Mouse (Mus musculus): Measurements from ENCODE around the gene Carmil1. TPM values are rescaled to one million over a fixed set of nuclear protein-coding genes. Genes with fewer than 3 reads are reported as not detected.

Carmil1 gene
- polyA plus RNA-seq, 1 experiment, result 0.02 TPM

DNA sequence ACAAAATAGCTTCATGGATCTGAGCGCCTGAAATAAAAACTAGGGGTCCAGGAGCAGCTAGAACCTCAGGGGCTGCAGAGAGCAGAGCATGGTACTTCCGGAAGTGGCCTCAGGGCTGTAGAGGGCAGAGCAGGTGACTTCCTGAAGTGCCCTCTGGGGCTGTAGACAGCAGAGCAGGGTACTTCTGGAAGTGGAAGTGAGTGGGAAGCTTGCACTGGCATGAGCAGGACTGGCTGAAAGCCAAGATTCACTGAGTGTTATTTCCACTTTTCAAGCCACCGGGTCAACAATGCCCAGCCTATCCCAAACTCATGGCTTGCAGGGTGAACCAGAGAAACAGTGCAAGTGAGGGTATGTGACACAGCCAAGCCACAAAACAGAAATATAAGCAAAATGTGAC, 243.1 kb downstream of the Carmil1 start:
- Histone ChIP-seq H3K9me3 (ENCODE audit: control insufficient read depth, low read length) (no peaks in the 10 kb centered on the region), H3K4me3 (replicated peaks) (no peak overlapping the region), H3K27me3 (ENCODE audit: control insufficient read depth) (peaks cover 20% of the 10 kb centered on the region), H3K36me3 (ENCODE audit: control insufficient read depth) (no peaks in the 10 kb centered on the region; the same call in 1 of the 2 replicates), H3K4me1 (ENCODE audit: control insufficient read depth) (peaks cover 5% of the 10 kb centered on the region)
- no peak for TF ChIP-seq GATA1 (IDR thresholded peaks at IDR 0.05; ENCODE audit: low read length)
- no peak for TF ChIP-seq TAL1 (IDR thresholded peaks at IDR 0.05; ENCODE audit: low read length)

DNA sequence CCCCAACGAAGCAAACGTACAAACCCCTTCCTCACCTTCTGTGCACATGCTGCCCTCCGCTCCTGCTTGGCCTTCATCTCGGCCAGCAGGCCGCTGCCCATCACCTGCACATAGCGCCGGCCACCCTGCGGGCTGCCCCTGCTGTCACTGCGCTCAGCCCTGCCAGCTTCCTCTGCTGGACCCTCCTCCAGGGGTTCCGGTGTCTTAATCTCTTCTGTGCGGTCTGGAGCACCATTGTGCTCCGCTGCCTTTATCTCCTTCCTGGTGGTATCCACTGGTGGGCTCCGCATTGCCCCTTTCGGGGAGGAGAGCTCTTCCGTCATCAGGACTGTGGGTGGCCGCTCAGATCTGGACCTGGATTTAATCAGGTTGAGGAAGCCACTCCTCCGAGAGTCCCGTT, 244.4 kb downstream of the Carmil1 start:
- Histone ChIP-seq H3K36me3 (ENCODE audit: control insufficient read depth) (no peaks in the 10 kb centered on the region), H3K4me3 (replicated peaks) (no peak overlapping the region), H3K4me1 (ENCODE audit: control insufficient read depth) (peaks cover 5% of the 10 kb centered on the region), H3K27me3 (ENCODE audit: control insufficient read depth) (peaks cover 20% of the 10 kb centered on the region), H3K9me3 (ENCODE audit: control insufficient read depth, low read length) (no peaks in the 10 kb centered on the region)
- no peak for TF ChIP-seq GATA1 (IDR thresholded peaks at IDR 0.05; ENCODE audit: low read length)
- no peak for TF ChIP-seq TAL1 (IDR thresholded peaks at IDR 0.05; ENCODE audit: low read length)

DNA sequence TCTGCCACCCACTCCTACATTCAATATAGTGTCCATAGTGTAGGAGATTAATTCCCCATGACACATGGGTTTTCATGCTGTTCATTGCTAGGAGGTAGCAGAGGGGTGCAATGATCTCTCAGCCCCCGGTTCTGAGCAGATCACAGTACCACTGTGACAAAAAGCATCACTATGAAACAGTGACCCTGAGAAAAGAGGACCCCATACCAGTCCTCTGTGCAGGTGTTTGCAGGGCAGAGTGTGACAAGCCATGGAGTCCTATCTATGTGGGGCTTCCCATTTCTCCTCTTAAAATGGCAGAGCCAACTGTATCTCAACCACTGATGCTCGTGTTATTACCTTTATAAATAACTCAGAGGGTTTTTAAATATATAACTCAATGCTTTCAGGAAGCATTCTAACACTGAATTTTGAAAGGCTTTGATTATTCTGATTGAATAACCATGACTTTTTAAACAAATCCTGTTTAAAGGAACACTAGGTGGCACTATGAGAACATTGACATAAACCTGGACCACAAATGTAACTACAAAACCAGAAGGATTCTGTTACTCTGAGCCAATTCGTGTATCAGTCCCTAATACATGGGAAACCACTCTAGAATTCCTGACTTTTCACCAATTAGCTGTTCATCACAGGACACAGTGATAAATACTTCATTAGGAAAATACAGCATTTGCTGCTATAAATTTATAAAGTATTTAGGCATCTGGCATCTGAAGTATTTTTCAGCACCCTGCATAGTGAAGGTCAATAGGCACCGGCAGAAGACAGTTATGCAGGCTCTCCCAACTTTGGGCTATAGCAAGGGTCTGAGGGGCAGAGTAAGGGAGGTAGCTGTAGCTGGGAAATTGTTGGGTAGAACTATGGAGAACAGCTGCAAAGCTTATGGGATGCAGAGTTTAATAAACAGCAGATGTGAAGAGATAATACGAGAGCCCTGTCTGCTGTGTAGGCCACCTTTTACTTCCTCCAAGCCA, 253.1 kb downstream of the Carmil1 start:
- TF ChIP-seq GATA1 (IDR thresholded peaks at IDR 0.05; ENCODE audit: low read length) (no peak), TAL1 (IDR thresholded peaks at IDR 0.05; ENCODE audit: low read length) (no peak)
- no peaks in the 10 kb centered on the region for H3K9me3 ChIP-seq (ENCODE audit: control insufficient read depth, low read length)
- H3K4me1 ChIP-seq (ENCODE audit: control insufficient read depth), result no peaks in the 10 kb centered on the region
- H3K36me3 ChIP-seq (ENCODE audit: control insufficient read depth), result no peaks in the 10 kb centered on the region
- H3K4me3 ChIP-seq (replicated peaks), result no peak overlapping the region
- no peaks in the 10 kb centered on the region for H3K27me3 ChIP-seq (ENCODE audit: control insufficient read depth)

DNA sequence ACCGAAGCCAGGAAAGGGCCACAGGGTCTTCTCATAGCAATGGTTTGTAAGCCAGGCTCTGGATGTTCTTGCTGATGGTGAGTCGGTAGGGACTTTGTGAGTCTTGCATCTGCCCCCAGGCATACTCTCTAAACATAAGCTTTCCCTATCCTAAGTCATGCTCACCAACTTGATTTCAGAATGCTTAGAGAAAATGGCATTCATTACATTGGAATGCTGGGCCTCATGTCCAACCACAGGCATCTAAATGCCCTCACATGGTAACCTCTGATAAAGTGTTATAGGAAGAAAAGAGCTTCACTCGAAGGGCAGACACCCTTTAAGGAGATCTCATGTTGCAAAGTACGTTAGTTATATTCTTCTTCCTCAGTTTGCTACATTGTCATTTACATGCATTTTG, 262.1 kb downstream of the Carmil1 start:
- no peak overlapping the region for H3K4me3 ChIP-seq (replicated peaks)
- no peaks in the 10 kb centered on the region for H3K27me3 ChIP-seq (ENCODE audit: control insufficient read depth)
- no peaks in the 10 kb centered on the region for H3K36me3 ChIP-seq (ENCODE audit: control insufficient read depth)
- no peaks in the 10 kb centered on the region for H3K9me3 ChIP-seq (ENCODE audit: control insufficient read depth, low read length)
- H3K4me1 ChIP-seq (ENCODE audit: control insufficient read depth), result no peaks in the 10 kb centered on the region
- TF ChIP-seq TAL1 (IDR thresholded peaks at IDR 0.05; ENCODE audit: low read length) (no peak), GATA1 (IDR thresholded peaks at IDR 0.05; ENCODE audit: low read length) (no peak)

DNA sequence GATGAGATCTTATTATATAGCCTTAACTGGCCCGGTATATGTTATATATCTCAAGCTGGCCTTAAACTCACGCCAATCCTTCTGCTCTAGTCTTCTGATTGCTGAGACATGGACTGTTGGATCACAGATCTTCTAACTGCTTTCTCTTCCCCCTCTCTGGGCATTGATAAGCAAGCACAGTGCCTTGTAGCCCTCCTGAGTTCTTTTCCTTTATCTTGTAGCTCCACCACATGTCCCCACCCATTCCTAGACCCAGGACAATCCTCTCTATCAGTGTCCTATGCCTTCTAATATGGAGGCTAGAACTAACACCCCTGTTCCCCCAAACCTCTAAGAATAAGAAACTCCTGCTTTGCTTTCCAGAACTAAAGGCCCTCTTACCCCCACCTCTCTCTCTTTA, 275.1 kb downstream of the Carmil1 start:
- Histone ChIP-seq H3K27me3 (ENCODE audit: control insufficient read depth) (no peaks in the 10 kb centered on the region), H3K4me3 (replicated peaks) (no peak overlapping the region), H3K9me3 (ENCODE audit: control insufficient read depth, low read length) (no peaks in the 10 kb centered on the region), H3K36me3 (ENCODE audit: control insufficient read depth) (no peaks in the 10 kb centered on the region), H3K4me1 (ENCODE audit: control insufficient read depth) (peaks cover 14% of the 10 kb centered on the region)
- TF ChIP-seq TAL1 (IDR thresholded peaks at IDR 0.05; ENCODE audit: low read length) (no peak), GATA1 (IDR thresholded peaks at IDR 0.05; ENCODE audit: low read length) (no peak)

DNA sequence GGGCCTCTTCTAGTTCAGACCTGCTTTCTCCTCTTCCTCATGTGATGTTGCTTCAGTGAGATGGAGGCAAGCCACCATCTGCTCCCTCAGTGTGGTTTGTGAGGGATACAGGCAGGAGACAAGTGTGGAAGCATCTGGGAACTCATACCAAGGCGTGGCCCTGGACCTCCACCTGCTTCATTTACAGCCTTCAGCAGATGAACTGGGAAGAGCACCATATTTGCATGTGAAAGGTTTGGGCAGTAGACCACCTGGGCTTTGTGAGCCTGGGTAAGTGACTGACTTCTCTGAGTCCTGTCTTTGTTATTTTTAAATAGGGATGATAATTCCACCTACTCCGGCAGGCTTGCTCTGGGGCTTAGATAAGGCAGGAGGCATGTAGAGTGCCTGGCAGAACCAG, 278.8 kb downstream of the Carmil1 start:
- Histone ChIP-seq H3K4me1 (ENCODE audit: control insufficient read depth) (peaks cover 14% of the 10 kb centered on the region), H3K27me3 (ENCODE audit: control insufficient read depth) (no peaks in the 10 kb centered on the region), H3K36me3 (ENCODE audit: control insufficient read depth) (no peaks in the 10 kb centered on the region), H3K9me3 (ENCODE audit: control insufficient read depth, low read length) (no peaks in the 10 kb centered on the region), H3K4me3 (replicated peaks) (no peak overlapping the region)
- TF ChIP-seq TAL1 (IDR thresholded peaks at IDR 0.05; ENCODE audit: low read length), result no peak
- no peak for TF ChIP-seq GATA1 (IDR thresholded peaks at IDR 0.05; ENCODE audit: low read length)

DNA sequence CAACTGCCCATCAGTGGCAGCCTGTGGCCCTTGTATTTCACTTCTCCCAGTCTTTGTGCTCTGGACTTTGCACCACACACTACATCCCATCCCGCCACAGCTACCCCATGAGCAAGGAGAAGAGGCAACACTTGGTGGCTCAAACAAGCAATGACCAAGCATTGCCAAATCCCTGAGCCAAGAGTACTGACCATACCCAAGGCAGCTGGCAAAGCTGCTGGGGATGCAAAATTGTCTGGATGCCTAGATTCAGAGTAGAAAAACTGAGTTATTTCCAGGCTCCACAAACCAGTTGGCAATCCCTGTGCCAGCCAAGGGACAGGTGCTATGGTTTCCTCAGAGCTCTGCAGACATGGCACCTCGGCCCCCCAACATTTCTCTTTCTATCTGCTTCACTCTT, 279.5 kb downstream of the Carmil1 start:
- Histone ChIP-seq H3K9me3 (ENCODE audit: control insufficient read depth, low read length) (no peaks in the 10 kb centered on the region), H3K4me1 (ENCODE audit: control insufficient read depth) (peaks cover 12% of the 10 kb centered on the region), H3K4me3 (replicated peaks) (no peak overlapping the region), H3K36me3 (ENCODE audit: control insufficient read depth) (no peaks in the 10 kb centered on the region), H3K27me3 (ENCODE audit: control insufficient read depth) (peaks cover under 1% of the 10 kb centered on the region; the same call in 1 of the 2 replicates)
- TF ChIP-seq GATA1 (IDR thresholded peaks at IDR 0.05; ENCODE audit: low read length) (no peak), TAL1 (IDR thresholded peaks at IDR 0.05; ENCODE audit: low read length) (no peak)

DNA sequence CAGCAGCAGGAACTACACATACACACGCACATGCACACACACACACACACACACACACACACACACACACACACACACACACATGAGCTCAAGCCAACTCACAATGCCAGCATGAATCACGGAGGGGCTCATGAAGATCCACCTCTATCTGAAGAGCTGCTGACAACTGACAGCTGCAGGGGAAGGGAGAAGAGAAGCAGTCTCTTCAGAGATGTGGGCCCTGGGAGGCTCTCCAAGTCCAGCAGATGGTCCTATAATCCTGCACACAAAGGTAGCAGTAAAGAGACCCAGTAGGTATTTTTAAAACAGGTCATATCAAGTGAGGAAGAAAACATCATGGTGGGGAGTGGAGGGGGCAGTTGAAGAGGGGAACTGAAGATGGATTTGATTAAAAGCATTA, 281.8 kb downstream of the Carmil1 start:
- H3K4me1 ChIP-seq (ENCODE audit: control insufficient read depth), result no peaks in the 10 kb centered on the region
- no peak overlapping the region for H3K4me3 ChIP-seq (replicated peaks)
- TF ChIP-seq TAL1 (IDR thresholded peaks at IDR 0.05; ENCODE audit: low read length) (no peak), GATA1 (IDR thresholded peaks at IDR 0.05; ENCODE audit: low read length) (no peak)
- H3K36me3 ChIP-seq (ENCODE audit: control insufficient read depth), result no peaks in the 10 kb centered on the region
- H3K27me3 ChIP-seq (ENCODE audit: control insufficient read depth), result peaks cover 10% of the 10 kb centered on the region
- H3K9me3 ChIP-seq (ENCODE audit: control insufficient read depth, low read length), result no peaks in the 10 kb centered on the region

DNA sequence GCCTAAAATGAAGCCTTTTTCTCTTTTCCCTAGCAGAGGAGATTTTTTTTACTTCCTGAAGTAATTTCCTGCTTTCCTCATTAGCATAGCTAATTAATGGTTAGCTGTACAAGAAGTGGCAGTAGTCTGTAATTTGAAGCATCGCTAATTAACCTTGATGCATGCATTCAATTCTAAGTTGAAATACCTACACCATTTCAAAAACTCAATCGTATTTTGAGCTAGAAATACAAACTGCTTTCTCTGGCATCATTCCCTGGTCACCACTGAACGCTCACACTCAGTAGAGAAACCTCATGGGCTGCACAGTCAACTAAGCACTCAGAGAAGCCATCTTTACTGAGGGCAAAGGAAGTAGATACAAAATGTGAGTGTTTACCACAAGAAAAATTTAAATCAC, 285.8 kb downstream of the Carmil1 start:
- Histone ChIP-seq H3K4me3 (replicated peaks) (no peak overlapping the region), H3K4me1 (ENCODE audit: control insufficient read depth) (no peaks in the 10 kb centered on the region), H3K36me3 (ENCODE audit: control insufficient read depth) (no peaks in the 10 kb centered on the region), H3K9me3 (ENCODE audit: control insufficient read depth, low read length) (no peaks in the 10 kb centered on the region), H3K27me3 (ENCODE audit: control insufficient read depth) (peaks cover 38% of the 10 kb centered on the region)
- TF ChIP-seq GATA1 (IDR thresholded peaks at IDR 0.05; ENCODE audit: low read length), result no peak
- TF ChIP-seq TAL1 (IDR thresholded peaks at IDR 0.05; ENCODE audit: low read length), result no peak

Measured in erythroblast, embryonic 14.5 days (primary cell).